Mouse (Mus musculus): ENCODE results near the gene Nme8. TPM values are rescaled to one million over a fixed set of nuclear protein-coding genes. Genes with fewer than 3 reads are reported as not detected.

The Nme8 gene
- total RNA-seq, 2 experiments from 2014 or later, result 0.26 to 0.37 TPM

GRCm38 (mm10) chr13:19644225-19644624 lies 53.4 kb downstream of the Nme8 start:
- intact Hi-C loops (cut with DNase I), result no loop called here
- DNase-seq, result no peak

- intact Hi-C loops (cut with DNase I), result no loop called here
- DNase-seq, result no peak
These were observed 54.1 kb downstream of the Nme8 start for GRCm38 (mm10) chr13:19643519-19643918.

DNA sequence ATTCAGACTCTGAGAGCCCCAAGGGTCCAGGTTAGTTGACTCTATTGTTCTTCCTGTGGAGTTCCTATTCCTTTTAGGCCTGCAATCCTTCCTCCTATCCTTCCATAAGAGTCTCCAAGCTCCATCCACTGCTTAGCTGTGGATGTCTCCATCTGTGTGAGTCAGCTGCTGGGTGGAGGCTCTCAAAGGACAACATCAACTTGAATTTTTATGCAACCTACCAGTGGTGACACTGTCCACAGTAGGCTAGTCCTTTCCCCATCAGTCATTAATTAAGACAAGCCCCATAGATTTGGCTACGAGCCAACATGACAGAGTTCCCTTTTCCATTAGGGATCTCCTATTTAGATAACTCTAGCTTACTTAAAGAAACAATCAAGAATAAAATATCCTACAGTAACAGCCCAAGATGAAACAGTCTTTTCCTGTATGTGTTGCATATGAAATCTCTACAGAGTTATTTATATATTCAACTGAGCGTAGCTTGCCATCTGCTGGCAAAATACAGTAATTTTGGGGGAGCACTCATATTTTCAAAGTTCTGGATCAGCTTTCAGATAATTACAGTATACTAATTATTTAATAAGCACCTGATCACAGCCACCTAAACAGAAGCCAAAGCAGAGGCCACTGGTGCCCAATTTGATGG lies 57.3 kb downstream of the Nme8 start:
- intact Hi-C loops (cut with DNase I), result loop anchor here (2.0 kb wide), 1 partner anchor 276 kb away; no protein-coding TSS in a partner anchor
- peak in 1 of 2 experiments; percentile 6 for DNase-seq

DNA sequence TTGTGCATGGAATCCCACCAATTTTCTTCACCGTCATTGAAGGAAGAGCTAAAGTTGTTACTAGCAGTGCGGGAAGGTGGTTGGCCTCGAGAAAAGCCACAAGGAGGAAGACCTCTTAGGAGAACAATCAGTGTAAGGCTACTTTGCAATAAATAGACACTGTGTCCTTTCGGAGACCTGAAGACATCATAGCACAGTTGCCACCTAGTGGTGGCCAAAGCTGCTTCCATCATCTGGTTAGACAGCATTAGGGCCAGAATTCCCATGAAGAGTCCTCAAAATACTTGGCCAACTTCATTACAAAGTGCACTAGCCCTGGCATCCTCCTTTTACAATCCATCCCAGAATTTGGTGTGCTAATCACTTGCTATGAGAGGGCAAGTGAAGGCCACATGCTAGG lies 61.5 kb downstream of the Nme8 start:
- intact Hi-C loops (cut with DNase I), result loop anchor here (5.0 to 10.0 kb wide), 2 partner anchors 181 to 459 kb away; no protein-coding TSS in a partner anchor
- peak; percentile 10 to 14 for DNase-seq

DNA sequence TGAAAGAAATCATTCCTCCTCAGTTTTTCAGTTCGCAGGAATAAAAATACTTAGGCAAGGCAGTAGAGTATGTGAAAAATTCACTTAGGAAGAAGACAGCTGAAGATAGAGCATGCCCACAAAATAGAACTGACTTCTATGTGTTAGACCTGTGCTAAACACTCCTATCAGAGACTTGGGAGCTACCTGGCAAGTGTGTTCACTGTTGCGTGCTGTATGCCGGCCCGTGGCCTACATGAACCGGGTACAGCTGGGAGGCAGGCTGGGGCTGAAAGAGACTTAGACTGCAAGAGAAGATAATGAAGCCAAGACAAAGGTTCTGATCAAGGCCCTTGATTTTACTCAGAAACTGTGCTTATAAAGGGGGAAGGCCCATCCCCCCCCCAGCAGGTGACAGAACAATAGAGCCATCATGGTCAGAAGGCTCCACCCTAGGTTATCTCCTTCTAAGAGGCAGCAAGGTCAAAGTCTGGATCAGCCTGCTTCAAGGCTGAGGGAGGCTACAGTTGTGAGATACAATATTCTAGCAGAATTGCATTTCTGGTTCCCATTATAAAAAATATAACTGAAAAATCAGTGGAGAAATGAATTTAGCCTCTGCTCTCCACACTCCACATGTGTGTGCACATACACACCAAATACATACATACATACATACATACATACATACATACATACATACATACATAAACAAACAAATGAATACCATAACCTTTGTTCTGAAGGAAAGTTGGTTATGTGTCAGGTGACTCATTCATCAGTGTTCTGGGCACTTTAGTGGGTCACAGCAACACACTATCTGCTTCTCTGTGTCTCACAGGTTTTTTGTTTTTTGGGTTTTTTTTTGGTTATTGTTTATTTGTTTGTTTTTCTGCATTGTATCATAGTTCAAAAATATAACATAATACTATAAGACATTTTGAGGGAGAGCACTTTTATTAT lies 66.6 kb downstream of the Nme8 start:
- intact Hi-C loops (cut with DNase I), result loop anchor here (10.0 kb wide), 1 partner anchor 176 kb away; no protein-coding TSS in a partner anchor
- DNase-seq, result no peak

- no peak for DNase-seq
- intact Hi-C loops (cut with DNase I), result no loop called here
These were observed 71.1 kb downstream of the Nme8 start for GRCm38 (mm10) chr13:19626473-19626872.

GRCm38 (mm10) chr13:19624632-19625320 lies 72.8 kb downstream of the Nme8 start:
- no peak for DNase-seq
- intact Hi-C loops (cut with DNase I), result no loop called here

DNA sequence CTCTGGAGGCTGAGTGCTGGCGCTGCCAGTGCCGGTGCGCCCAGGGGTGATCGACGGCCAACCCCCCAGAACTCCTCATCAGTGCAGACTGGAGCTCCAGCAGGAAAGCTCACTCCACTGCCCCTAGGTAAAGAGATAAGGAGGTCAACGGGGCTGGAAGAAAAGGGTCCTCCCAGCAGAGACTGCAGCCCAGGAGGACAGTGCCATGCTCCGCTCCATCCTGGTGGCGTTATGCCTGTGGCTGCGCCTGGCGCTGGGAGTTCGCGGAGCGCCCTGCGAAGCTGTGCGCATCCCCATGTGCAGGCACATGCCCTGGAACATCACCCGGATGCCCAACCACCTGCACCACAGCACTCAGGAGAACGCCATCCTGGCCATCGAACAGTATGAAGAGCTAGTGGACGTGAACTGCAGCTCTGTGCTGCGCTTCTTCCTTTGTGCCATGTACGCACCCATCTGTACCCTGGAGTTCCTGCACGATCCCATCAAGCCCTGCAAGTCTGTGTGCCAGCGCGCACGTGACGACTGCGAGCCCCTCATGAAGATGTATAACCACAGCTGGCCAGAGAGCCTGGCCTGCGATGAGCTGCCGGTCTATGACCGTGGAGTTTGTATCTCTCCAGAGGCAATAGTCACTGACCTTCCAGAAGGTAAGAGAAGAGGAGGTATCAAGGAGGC lies 74.2 kb downstream of the Nme8 start:
- intact Hi-C loops (cut with DNase I), result no loop called here
- peak in 1 of 2 experiments; percentile 11 for DNase-seq

DNA sequence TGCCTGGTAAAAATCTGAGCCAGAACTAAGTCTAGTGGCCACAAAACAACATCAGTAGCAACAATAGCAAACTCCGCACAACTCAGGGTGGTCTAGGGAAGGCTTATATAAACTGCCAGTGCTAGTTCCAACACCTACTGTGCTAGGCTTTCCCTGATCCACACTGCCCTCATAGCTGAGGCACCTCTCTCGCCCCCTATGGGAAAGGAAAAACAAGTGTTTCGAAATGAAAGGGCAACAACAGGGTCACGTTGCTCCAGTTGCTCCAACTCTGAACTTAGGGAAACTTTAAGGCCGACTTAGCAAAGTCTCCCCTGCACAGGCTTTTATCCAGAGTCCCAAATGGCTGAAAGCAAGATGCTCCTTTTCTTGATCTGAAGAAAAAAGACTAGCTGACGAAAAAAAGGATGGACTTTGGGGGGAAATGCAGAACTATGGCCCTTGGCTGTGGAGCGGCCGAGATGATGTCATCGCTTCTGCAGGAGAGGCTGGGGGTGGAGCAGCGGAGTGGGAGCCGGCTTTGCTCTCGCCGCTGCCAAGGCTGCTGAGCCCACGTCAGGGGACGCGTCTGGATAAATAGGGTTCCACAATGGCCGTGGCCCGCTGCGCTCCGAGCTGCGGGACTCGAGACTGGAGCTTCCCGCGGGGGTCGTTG lies 74.9 kb downstream of the Nme8 start, which contains the start of gene Sfrp4:
Gene Sfrp4, plus strand, starts transcription at position 532 of the 655 bp plus-strand sequence.
- intact Hi-C loops (cut with DNase I), result no loop called here
- DNase-seq, result peak; percentile 48 to 50

DNA sequence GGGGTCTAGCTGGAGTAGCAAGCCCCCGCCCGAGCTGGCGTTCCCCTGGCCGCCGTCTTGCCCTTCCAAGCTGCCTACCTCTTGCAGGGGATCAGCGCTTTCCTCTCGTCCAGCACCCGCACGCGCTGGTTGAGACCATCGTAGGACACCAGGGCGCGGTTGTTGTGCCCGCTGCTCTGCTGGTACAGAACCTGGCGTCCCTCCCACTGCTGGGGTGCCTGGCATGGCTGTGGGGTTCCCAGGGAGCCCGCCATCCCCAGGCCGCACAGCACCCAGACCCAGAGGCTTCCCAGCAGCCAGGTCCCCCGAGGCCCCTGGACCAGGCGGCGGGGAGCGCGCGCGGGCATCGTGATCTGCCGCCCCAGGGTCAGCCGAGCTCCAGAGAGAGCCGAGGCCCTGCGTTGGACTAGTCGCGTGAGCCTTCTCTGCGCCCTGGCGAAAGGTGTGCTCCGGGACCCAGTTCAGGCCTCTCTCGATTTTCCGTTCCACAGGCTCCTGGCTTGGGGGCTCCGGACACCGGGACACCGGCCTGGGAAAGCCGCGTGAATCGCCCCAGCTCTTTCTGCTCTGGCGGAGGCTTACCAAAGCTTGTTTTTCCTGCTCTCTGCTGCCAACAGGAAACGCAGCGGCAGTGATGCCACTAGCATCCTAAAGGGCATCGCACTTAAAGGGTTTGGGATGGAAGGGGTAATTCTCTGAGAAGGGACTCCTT lies 78.2 kb downstream of the Nme8 start, which contains the start of gene Epdr1:
Gene Epdr1, minus strand, starts transcription at position 712 of the 712 bp plus-strand sequence.
- intact Hi-C loops (cut with DNase I), result no loop called here
- DNase-seq, result peak; percentile 70 to 75

GRCm38 (mm10) chr13:19618841-19619215 lies 78.8 kb downstream of the Nme8 start:
- intact Hi-C loops (cut with DNase I), result no loop called here
- peak in 1 of 2 experiments; percentile 19 for DNase-seq

DNA sequence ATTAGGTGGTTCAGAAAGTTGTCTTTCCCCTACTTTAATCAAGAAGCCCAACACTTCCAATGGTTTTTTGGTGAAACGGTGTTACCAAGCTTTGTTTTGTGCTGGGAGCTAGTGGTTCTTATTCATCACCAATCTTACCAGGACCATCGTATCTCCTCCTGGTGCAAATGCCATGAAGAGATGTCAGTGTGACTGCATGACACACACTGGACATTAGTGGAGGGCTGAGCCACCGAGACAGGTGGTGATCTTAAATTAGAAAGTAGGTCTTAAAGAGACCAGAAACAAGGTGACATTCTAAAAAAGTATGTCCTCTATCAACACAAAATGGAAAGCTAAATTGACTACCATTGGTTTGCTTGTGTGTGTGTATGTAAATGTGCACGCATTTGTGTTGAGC lies 79.5 kb downstream of the Nme8 start:
- no peak for DNase-seq
- intact Hi-C loops (cut with DNase I), result no loop called here

DNA sequence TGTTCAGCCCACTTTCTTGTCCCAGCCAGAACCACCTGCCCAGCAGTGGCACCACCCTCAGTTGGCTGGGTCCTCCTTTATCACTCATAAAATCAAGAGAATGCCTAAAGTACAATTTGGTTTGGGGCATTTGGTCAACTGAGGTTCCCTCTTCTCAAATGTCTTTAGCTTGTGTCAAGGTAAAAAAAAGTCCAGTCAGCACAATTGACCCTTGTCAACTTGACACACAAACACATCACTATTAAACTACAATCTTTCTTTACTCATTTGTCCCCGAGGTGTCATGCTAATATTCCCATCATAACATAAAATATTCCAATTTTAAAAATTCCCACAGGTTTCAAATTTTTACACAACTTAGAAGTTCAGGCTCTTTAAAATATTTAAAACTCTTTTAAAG lies 83.3 kb downstream of the Nme8 start:
- intact Hi-C loops (cut with DNase I), result no loop called here

DNA sequence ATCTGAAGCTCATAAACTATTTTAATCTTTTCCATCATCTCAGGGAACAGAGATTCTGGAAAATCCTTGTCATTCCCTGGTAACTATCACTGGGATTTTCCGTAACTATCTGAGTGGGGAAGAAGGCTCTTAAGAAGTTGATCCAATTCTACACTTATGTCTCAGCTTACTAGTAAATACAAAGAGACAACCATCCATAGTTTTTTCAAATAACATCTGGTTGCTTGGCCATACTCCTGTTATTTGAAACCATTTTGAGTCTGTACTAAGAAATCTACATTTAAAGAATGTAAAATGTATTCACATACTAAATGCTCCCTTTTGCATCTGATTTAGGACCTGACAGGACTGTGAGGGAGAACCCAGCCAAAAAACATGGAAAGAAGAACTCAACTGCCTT lies 84.2 kb downstream of the Nme8 start:
- intact Hi-C loops (cut with DNase I), result no loop called here
- DNase-seq, result no peak

More for the DNA sequence above, 83.3 kb downstream of the Nme8 start:
- DNase-seq, result no peak

DNA sequence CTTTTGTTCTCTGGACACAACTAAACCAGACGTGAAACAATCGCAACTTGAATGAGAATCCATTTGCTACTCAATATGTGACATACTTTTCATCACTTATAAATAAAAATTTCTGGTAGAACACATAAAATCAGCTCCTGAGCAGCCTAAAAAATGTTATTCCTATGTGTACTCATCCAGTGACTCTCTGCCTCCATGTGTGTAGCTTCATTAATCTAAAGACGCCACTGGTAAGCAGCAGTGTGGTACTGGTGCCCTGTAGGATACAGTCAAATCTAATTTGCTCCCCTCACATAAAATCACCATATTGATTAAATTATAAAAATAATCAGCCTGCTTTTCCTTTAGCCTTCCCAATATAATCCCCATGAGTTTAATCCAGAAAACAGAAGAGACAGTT lies 84.6 kb downstream of the Nme8 start:
- no peak for DNase-seq
- intact Hi-C loops (cut with DNase I), result no loop called here

- intact Hi-C loops (cut with DNase I), result no loop called here
- DNase-seq, result no peak
These were observed 85.2 kb downstream of the Nme8 start for GRCm38 (mm10) chr13:19612348-19612747.

DNA sequence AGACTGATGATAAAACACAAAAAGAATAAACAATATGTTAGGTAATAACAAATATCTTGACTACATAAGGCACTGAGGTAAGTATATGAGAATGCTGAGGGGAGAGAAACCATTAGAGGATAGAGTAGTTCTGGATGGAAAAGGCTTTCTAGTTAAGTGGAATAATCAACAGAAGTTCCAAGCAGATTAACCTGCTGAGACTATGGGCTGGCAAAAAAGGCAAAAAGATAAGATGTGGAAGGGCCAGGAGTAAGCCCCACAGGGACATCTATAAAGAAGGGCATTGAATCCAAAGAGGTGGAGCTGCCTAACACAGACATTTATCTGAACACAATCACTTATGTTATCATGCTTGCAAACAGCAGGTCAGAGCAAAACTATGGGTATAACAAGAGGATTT lies 89.5 kb downstream of the Nme8 start:
- DNase-seq, result no peak
- intact Hi-C loops (cut with DNase I), result no loop called here

DNA sequence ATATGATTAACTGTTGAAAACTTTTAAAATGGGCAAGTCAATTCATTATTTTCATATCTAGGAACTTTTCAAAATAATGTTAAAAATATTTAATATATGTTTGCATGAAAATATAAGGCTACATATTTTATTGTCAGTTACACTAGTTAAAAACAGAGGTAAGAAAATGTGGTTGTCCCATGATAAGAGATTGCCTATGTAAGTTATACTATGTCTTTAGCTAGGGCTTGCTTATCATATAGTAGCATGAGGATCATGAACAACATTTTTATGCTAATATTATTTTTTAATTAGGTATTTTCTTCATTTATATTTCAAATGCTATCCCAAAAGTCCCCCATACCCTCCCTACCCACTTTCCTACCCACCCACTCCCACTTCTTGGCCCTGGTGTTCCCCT lies 92.7 kb downstream of the Nme8 start:
- no peak for DNase-seq
- intact Hi-C loops (cut with DNase I), result no loop called here

DNA sequence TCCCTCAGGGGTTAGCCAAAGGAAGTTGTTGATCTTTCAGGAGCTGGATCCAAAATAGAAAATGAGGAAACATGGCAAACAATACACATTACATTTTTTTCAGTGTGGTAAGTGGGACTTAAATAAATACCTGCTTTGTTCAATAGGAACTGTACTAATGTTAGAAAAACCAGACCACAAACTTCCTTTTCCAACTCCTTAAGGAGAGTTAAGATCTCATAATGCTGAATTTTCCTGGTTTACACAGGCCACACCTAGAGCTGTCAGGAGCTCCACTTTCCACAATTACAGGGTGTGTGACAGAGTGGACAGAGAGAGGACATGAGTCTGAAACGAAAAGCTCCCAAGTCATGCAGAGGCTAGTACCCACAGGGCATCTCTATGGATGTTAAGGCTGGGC lies 93.9 kb downstream of the Nme8 start:
- intact Hi-C loops (cut with DNase I), result no loop called here
- no peak for DNase-seq
